Mouse (Mus musculus): Measurements from ENCODE around the gene Snf8. TPM values are rescaled to one million over a fixed set of nuclear protein-coding genes. Genes with fewer than 3 reads are reported as not detected.
A peak's percentile ranks its signal among the peaks of the same experiment; 100 is the strongest.

Gene Snf8
- polyA plus RNA-seq, 1 experiment from 2014 or later = 129 TPM

- 91% methylated on average over 4 of the region's 4 CpGs for WGBS
- no peak for ATAC-seq (ENCODE audit: low read depth)
- Histone ChIP-seq H3K36me3 (peaks cover 76% of the 10 kb centered on the region), H3K27ac (replicated peaks) (no peak overlapping the region), H3K4me2 (no peak overlapping the region), H3K9me3 (no peaks in the 10 kb centered on the region), H3K27me3 (no peaks in the 10 kb centered on the region), H3K4me1 (replicated peaks) (peaks cover 12% of the 10 kb centered on the region), H3K4me3 (no peak overlapping the region), H3K9ac (no peak overlapping the region)
Measured at GRCm38 (mm10) chr11:96058309-96058708, 23.6 kb downstream of the Snf8 start.

- WGBS = under 1% methylated on average over 42 of the region's 64 CpGs
- Histone ChIP-seq H3K4me3 (peak overlapping the region; percentile 94), H3K36me3 (peaks cover 21% of the 10 kb centered on the region), H3K4me1 (replicated peaks) (peaks cover 31% of the 10 kb centered on the region), H3K27ac (replicated peaks) (peak overlapping the region; percentile 88), H3K4me2 (peak overlapping the region; percentile 97), H3K27me3 (no peaks in the 10 kb centered on the region), H3K9me3 (no peaks in the 10 kb centered on the region), H3K9ac (peak overlapping the region; percentile 97)
- peak; percentile 60 for ATAC-seq (ENCODE audit: low read depth)
Measured at GRCm38 (mm10) chr11:96064521-96065214, 30.0 kb downstream of the Snf8 start.

- Histone ChIP-seq H3K9ac (peak within 1 kb of the TSS; percentile 97), H3K27me3 (no peaks in the 10 kb centered on the region), H3K36me3 (peaks cover 22% of the 10 kb centered on the region), H3K4me1 (replicated peaks) (peaks cover 31% of the 10 kb centered on the region), H3K4me2 (peak within 1 kb of the TSS; percentile 97), H3K27ac (replicated peaks) (peak within 1 kb of the TSS; percentile 88), H3K9me3 (no peaks in the 10 kb centered on the region), H3K4me3 (peak within 1 kb of the TSS; percentile 94)
- 4% methylated on average over 42 of the region's 50 CpGs for WGBS
- peak; percentile 99 for ATAC-seq (ENCODE audit: low read depth)
Measured at GRCm38 (mm10) chr11:96065215-96065911, 30.7 kb downstream of the Snf8 start, which contains the start of gene Ube2z. Gene Ube2z (minus strand): TSS chr11:96065388.

- Histone ChIP-seq H3K27ac (replicated peaks) (no peak overlapping the region), H3K9ac (no peak overlapping the region), H3K4me2 (no peak overlapping the region), H3K36me3 (peaks cover 29% of the 10 kb centered on the region), H3K4me3 (no peak overlapping the region), H3K9me3 (no peaks in the 10 kb centered on the region), H3K27me3 (no peaks in the 10 kb centered on the region), H3K4me1 (replicated peaks) (peaks cover 22% of the 10 kb centered on the region)
- WGBS = 71% methylated on average over 5 of the region's 5 CpGs
- no peak for ATAC-seq (ENCODE audit: low read depth)
Measured at GRCm38 (mm10) chr11:96068231-96068630, 33.5 kb downstream of the Snf8 start.

GRCm38 (mm10) chr11:96070353-96070752 is 35.7 kb downstream of the Snf8 start:
- no peaks in the 10 kb centered on the region for H3K27me3 ChIP-seq
- 79% methylated on average over 7 of the region's 7 CpGs for WGBS
- H3K4me3 ChIP-seq = no peak overlapping the region
- peaks cover 28% of the 10 kb centered on the region for H3K4me1 ChIP-seq (replicated peaks)
- no peak overlapping the region for H3K27ac ChIP-seq (replicated peaks)
- H3K9me3 ChIP-seq = no peaks in the 10 kb centered on the region
- no peak for ATAC-seq (ENCODE audit: low read depth)
- no peak overlapping the region for H3K4me2 ChIP-seq
- H3K36me3 ChIP-seq = peaks cover 35% of the 10 kb centered on the region
- H3K9ac ChIP-seq = no peak overlapping the region

- Histone ChIP-seq H3K27ac (replicated peaks) (no peak overlapping the region), H3K4me1 (replicated peaks) (peaks cover 22% of the 10 kb centered on the region), H3K36me3 (peaks cover 35% of the 10 kb centered on the region), H3K9ac (no peak overlapping the region), H3K27me3 (no peaks in the 10 kb centered on the region), H3K9me3 (no peaks in the 10 kb centered on the region), H3K4me3 (no peak overlapping the region), H3K4me2 (no peak overlapping the region)
- ATAC-seq (ENCODE audit: low read depth) = no peak
- 88% methylated on average over 1 of the region's 1 CpGs for WGBS
Measured at GRCm38 (mm10) chr11:96071013-96071412, 36.3 kb downstream of the Snf8 start.

- no peak for ATAC-seq (ENCODE audit: low read depth)
- H3K27ac ChIP-seq (replicated peaks) = no peak overlapping the region
- H3K4me2 ChIP-seq = peak overlapping the region; percentile 91
- H3K9me3 ChIP-seq = no peaks in the 10 kb centered on the region
- WGBS = 81% methylated on average over 9 of the region's 9 CpGs
- peak overlapping the region; percentile 86 for H3K4me3 ChIP-seq
- H3K27me3 ChIP-seq = no peaks in the 10 kb centered on the region
- H3K4me1 ChIP-seq (replicated peaks) = peaks cover 25% of the 10 kb centered on the region
- H3K36me3 ChIP-seq = peaks cover 35% of the 10 kb centered on the region
- H3K9ac ChIP-seq = peak overlapping the region; percentile 93
Measured at GRCm38 (mm10) chr11:96073295-96073993, 38.8 kb downstream of the Snf8 start.

GRCm38 (mm10) chr11:96074351-96075176 is 39.9 kb downstream of the Snf8 start:
- peak overlapping the region; percentile 93 for H3K9ac ChIP-seq
- peak overlapping the region; percentile 86 for H3K4me3 ChIP-seq
- no peaks in the 10 kb centered on the region for H3K9me3 ChIP-seq
- WGBS = 20% methylated on average over 17 of the region's 17 CpGs
- ATAC-seq (ENCODE audit: low read depth) = no peak
- peaks cover 33% of the 10 kb centered on the region for H3K36me3 ChIP-seq
- H3K27me3 ChIP-seq = no peaks in the 10 kb centered on the region
- peak overlapping the region; percentile 91 for H3K4me2 ChIP-seq
- peak overlapping the region; percentile 88 for H3K27ac ChIP-seq (replicated peaks)
- peaks cover 25% of the 10 kb centered on the region for H3K4me1 ChIP-seq (replicated peaks)

GRCm38 (mm10) chr11:96075177-96075508 is 40.5 kb downstream of the Snf8 start:
- no peaks in the 10 kb centered on the region for H3K9me3 ChIP-seq
- 0% methylated on average over 15 of the region's 15 CpGs for WGBS
- H3K4me1 ChIP-seq (replicated peaks) = peaks cover 25% of the 10 kb centered on the region
- peaks cover 28% of the 10 kb centered on the region for H3K36me3 ChIP-seq
- no peaks in the 10 kb centered on the region for H3K27me3 ChIP-seq
- ATAC-seq (ENCODE audit: low read depth) = no peak
- peak overlapping the region; percentile 91 for H3K4me2 ChIP-seq
- peak overlapping the region; percentile 88 for H3K27ac ChIP-seq (replicated peaks)
- peak overlapping the region; percentile 86 for H3K4me3 ChIP-seq
- H3K9ac ChIP-seq = peak overlapping the region; percentile 93

- Histone ChIP-seq H3K27ac (replicated peaks) (peak within 1 kb of the TSS; percentile 89), H3K27me3 (no peaks in the 10 kb centered on the region), H3K4me2 (peak within 1 kb of the TSS; percentile 91), H3K4me3 (peak within 1 kb of the TSS; percentile 86), H3K36me3 (peaks cover 23% of the 10 kb centered on the region), H3K9ac (peak within 1 kb of the TSS; percentile 93), H3K4me1 (replicated peaks) (peaks cover 25% of the 10 kb centered on the region), H3K9me3 (no peaks in the 10 kb centered on the region)
- under 1% methylated on average over 37 of the region's 37 CpGs for WGBS
- peak; percentile 98 for ATAC-seq (ENCODE audit: low read depth)
Measured at GRCm38 (mm10) chr11:96075509-96076220, 41.0 kb downstream of the Snf8 start, which contains the start of gene Atp5g1. Gene Atp5g1 (minus strand): TSS chr11:96075670.

All from neural tube, embryonic 13.5 days (tissue).